Mouse (Mus musculus) stomach, postnatal 0 days (tissue): ENCODE data around the gene Myog.

Experiments
- CTCF ChIP-seq: IDR thresholded peaks from 2 replicates; pipeline ENCODE4 v1.5.1; 2016; ENCODE audit warnings: antibody characterized with exemption, low read depth, mild to moderate bottlenecking, moderate library complexity
- EP300 ChIP-seq: optimal IDR thresholded peaks from 2 replicates; pipeline ENCODE3; 2016; ENCODE audit warnings: antibody characterized with exemption

DNA sequence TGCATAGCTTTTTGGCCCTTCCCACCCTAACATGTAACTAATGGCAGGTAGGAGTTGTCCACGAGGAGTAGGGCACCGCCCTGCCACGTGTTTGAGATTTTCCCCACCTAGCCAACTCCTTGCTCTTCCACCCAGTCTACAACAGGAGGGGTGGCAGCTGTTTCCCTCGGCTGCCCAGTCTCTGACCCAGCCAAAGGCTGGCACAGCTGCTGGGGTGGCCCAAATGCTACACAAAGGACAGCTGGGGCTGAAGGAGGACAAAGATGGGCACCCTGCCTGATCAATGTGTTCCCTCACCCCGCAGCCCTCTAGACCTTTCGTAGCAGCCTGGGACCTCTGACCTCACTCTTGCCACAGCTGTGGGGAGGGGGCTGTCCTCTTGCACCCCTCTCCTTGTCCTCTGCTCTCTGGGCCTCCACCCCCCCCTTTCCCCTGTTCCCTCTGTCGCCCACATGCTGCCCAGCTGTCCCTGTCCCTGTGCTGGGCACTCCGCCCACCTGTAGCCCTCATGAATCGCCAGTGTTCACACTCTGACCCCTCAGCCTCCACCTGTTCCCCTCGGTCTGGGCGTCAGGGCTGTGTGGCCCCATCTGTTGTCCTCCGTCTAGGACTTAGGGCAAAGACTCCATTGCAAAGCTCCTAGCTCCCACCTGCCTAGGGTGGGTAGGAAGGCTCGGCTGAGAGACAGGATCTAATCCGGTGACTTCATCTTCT, 44.6 kb upstream of the Myog start:
- TF ChIP-seq CTCF: no peak
- TF ChIP-seq EP300: no peak
